Mouse (Mus musculus) myocyte (in vitro differentiated cells): ENCODE data around the gene Plagl1.

ENCODE experiments used
- CEBPB ChIP-seq: IDR thresholded peaks from 2 replicates; pipeline ENCODE4 v1.6.1; 2011; ENCODE audit warnings: mild to moderate bottlenecking, moderate library complexity; ENCODE audit not compliant: poor library complexity, insufficient read depth, severe bottlenecking
- E2F4 ChIP-seq: IDR thresholded peaks from one replicate; pipeline ENCODE4 v1.6.1; 2011; ENCODE audit warnings: mild to moderate bottlenecking, control low read depth, moderate library complexity; ENCODE audit not compliant: insufficient read depth
- MYOD1 ChIP-seq, 3 experiments: IDR thresholded peaks; one replicate each; pipeline ENCODE4 v1.6.1; 2011; ENCODE audit warnings: control low read depth in 2 of 3, low read depth in 2 of 3, mild to moderate bottlenecking in 2 of 3, moderate library complexity in 1 of 3; ENCODE audit not compliant: insufficient read length in 2 of 3, control insufficient read depth in 1 of 3
- MYOG ChIP-seq, 3 experiments: IDR thresholded peaks; one replicate each; pipeline ENCODE4 v1.6.1; 2011; ENCODE audit warnings: control low read depth in 2 of 3, low read depth in 2 of 3, mild to moderate bottlenecking in 2 of 3; ENCODE audit not compliant: insufficient read length in 2 of 3, control insufficient read depth in 1 of 3, insufficient read depth in 1 of 3
- POLR2A ChIP-seq: IDR thresholded peaks from one replicate; pipeline ENCODE4 v1.6.1; 2011; ENCODE audit warnings: low read depth, mild to moderate bottlenecking, control low read depth, moderate library complexity; ENCODE audit not compliant: insufficient read length
- POLR2AphosphoS2 ChIP-seq: IDR thresholded peaks from one replicate; pipeline ENCODE4 v1.6.1; 2011; ENCODE audit warnings: low read depth, control low read depth; ENCODE audit not compliant: insufficient read length
- SRF ChIP-seq: IDR thresholded peaks from one replicate; pipeline ENCODE4 v1.6.1; 2011; ENCODE audit warnings: low read depth; ENCODE audit not compliant: control insufficient read depth, insufficient read length
- TCF12 ChIP-seq: IDR thresholded peaks from one replicate; pipeline ENCODE4 v1.6.1; 2011; ENCODE audit warnings: mild to moderate bottlenecking, control low read depth; ENCODE audit not compliant: poor library complexity, insufficient read depth, severe bottlenecking
- TCF3 ChIP-seq: IDR thresholded peaks from one replicate; pipeline ENCODE4 v1.6.1; 2011; ENCODE audit warnings: low read depth, control low read depth; ENCODE audit not compliant: insufficient read length
- USF1 ChIP-seq: IDR thresholded peaks from one replicate; pipeline ENCODE4 v1.6.1; 2011; ENCODE audit warnings: low read depth, mild to moderate bottlenecking, control low read depth, moderate library complexity

- TF ChIP-seq POLR2A (no peak), MYOD1 (IDR thresholded peaks at IDR 0.05; ENCODE audit: control insufficient read depth in 1 of 3, insufficient read length in 2 of 3, low read depth in 2 of 3) (no peak), SRF (no peak), TCF3 (no peak), TCF12 (no peak), POLR2AphosphoS2 (no peak), E2F4 (no peak), MYOG (IDR thresholded peaks at IDR 0.05; ENCODE audit: control insufficient read depth in 1 of 3, insufficient read depth in 1 of 3, insufficient read length in 2 of 3, low read depth in 2 of 3) (no peak), USF1 (no peak), CEBPB (no peak)
These were observed 91.0 kb downstream of the Plagl1 start for GRCm38 (mm10) chr10:13151353-13151752.
